Mouse (Mus musculus) mature B cell (primary cell): ENCODE measurements at regions not wholly inside any gene's neighbourhood (a gene's known extent, or its start where the extent isn't known, plus 50 kb on each side); places are given as distances from the start of the nearest gene placed in this dataset.

ENCODE experiments used
- in situ Hi-C: fragments of 300-500 bp; cut with MboI; formaldehyde crosslinking; loops from 2 replicates; pipeline ENCODE4 v1.14.3; 2019

DNA sequence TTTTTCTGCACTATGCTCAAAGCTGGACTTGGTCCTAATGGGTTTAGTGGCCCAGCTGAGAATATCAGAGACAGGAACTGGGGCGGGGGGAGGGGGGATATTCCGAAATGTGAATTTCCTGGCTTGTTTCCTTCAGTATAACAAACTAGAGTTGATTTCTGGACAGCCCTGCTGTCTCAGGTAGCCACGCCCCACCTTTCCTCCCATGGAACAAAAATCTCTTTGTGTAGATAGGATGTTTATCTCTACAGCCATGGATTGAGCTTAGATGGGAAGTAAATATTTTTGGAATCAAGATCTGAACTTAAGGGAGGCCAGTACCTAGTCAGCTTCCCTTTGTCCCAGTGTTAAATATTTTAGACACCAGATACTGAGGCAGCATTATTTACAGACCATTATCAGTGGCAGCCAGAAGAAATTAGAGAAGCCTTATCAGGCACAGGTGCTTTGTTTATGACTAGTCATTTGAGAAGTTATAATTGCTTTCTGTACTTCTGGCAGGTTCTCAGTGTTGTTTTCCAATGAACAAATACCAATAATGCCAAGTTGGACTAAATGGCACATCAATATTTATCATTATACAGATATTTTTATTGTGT, 84.7 kb upstream of the A1bg start:
- in situ Hi-C loops = no loop called here

GRCm38 (mm10) chr15:61006608-61007007, 83.8 kb upstream of the A1bg start:
- in situ Hi-C loops = no loop called here

DNA sequence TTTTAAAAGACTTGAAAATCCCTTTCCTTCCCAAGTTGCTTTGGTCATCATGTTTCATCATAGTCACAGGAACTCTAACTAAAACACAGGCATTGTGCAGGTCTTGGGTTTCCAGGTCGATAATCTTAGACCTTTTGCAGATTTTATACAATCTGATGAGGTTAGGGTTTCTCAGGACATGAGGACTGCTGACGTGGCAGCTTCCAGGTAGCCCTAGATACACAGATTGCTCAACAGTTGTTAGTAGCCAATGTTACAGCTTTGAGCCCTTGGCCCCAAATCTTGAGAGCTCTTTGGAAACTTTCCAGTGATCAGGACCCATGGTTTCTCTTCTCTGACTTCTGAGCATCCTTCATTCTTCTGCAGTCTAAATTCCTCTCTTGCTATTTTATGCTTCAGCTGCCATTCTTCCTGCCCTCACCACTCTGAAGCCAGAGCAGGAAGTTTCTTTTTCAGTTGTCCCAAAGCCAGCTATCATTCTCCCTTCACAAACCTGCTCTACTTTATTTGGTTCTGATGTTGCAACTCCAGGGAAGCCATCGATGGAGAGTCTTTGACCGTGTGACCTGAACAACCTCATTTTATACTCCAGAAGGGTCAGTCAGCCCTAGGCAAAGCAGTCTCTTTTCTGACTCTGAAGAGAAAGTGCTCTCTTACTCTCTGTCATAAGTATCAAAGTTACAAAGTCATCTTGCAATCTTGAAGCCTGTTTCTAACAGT, 71.3 kb upstream of the A1bg start:
- in situ Hi-C loops = no loop called here

DNA sequence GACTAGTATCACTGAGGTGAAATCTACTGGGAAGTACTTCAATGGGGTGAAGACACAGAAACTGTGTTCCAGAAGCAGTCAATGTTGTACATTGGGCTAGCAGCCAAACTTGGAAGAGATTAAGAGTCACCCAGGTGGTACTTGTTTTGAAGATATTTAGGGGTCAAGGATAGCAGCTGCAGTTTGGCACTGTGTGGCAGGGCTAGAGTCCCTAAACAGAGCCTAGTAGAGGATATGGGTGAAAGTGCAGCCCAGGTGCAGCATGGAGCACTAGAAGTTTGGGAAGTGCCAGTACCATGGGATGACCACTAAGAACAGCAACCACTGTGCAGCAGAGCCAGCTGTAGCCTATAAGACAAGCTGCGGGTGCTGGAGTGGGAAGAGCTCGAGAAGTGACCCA, 70.6 kb upstream of the A1bg start:
- in situ Hi-C loops = no loop called here

GRCm38 (mm10) chr15:60982576-60982975, 59.8 kb upstream of the A1bg start:
- in situ Hi-C loops = no loop called here
